Mouse (Mus musculus) monocyte, adult 2 months (primary cell): ENCODE measurements around the gene Kif4.

ENCODE experiments used
- DNase-seq, 2 experiments: peaks; one replicate each; pipeline ENCODE4 v3.0.0; 2022; ENCODE audit warnings: low spot score in 2 of 2, low read depth in 1 of 2

Gene Kif4

DNA sequence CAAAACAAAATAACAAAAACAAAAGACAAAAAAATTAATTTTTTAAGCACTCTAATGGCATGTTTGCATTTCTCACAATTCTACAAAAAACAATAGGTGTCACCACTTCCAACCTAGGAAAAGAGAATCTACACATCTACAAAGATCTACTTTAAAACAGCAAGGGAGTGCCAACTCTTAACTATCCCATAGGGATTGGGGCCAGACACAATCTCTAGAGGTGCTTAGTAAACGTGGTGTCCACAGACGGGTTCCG lies at the start of gene Kif4:
Kif4 (plus strand) TSS at position 192 of the 256 bp plus-strand sequence.
- no peak for DNase-seq

DNA sequence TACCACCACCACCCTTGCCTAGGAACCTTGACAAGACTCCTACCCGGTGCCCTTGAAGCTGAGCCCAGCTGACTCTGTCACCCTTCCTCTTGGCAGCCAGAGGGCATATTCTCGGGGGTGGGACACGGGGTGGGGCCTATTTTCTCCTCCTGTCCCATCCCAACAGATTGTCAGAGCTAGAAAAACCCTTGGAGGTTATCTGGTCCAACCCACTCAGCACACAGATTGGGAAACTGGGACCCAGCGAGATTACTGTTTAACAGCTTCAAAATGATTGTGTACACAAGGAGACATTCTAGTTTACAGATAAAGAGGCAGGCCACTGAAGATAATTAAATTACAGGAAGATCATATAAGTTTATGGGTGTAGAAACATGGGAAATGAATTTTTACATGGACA lies 30.7 kb upstream of the Kif4 start, which contains the start of gene P2ry4:
P2ry4 (minus strand) TSS at position 79 of the 400 bp plus-strand sequence.
- no peak for DNase-seq

DNA sequence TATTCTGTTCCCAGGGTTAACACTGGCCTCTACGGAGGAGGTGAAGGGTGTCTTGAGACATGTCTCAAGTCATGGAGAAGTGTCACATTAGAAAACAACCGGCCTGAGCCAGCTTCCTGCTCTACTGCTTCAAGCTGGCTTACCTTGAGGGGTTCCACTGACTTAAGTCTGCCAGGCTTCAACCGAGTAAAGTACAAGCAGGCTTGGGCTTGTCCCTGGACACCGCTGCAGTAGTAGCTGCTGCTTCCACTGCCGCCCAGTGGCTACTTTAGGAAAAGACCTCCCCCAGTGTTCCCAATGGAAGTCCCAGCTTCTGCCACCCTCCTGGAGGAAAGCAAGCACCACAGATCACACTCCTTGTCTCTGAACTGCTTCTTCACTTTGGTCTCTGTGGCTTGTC lies 28.1 kb upstream of the Kif4 start:
- no peak for DNase-seq

DNA sequence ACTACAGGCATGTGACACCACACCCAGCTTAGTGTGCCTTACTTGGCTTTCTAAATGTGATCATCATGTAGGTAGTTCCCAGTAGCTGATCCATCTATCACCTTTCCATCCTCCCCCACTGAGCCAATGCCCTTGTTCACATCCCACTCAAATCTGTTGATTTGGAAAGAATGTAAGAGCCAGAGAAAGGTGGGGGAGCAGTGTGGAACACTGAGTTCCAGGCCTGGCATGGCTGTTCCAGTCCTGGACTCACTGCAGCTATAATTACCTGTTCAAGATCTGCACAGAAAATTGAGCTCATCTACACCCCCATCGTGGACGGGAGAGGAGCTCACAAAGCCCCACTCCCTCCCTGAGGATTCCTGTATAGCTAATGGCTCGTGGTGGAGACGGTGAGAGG lies 25.8 kb upstream of the Kif4 start:
- DNase-seq: no peak

DNA sequence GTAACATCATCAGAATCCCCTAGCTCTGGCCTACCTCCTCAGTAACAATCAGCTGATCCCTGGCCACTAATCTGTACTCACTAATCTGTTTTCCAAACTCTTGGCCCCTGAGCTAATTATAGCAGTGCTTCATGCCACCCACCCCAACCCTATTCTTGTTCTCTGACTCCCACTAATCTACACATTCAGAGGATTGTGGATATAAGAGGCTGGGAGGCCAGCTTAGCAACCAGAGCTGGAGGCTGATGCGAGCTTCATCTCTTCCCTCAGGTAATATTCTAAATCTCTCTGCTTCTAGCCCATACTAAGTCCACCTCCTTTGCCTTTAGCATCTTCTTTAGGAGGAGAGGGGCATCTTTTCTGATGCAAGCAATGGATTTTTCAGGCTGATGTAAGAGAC lies 20.2 kb upstream of the Kif4 start, which contains the start of gene Arr3:
Arr3 (plus strand) TSS at position 184 of the 400 bp plus-strand sequence.
- DNase-seq: no peak

DNA sequence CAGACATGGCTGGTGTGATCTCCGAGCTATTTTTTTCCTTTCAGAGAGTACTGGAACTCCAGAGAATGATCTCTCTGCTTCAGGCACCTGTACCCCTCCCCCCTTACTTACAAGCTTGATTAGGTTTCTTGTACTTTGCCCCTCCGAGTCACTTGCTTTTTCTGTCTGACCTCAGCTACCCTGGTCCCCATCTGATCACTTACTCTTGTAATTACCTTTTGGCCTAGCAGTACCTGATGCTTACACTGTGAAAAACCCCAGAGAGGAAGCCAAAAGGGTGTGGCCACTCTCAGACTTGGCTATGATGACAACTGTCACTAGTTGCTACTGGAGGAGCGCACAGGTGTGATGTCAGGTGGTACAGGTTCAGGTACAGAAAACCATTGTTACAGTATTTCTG lies 7.0 kb upstream of the Kif4 start:
- no peak for DNase-seq

DNA sequence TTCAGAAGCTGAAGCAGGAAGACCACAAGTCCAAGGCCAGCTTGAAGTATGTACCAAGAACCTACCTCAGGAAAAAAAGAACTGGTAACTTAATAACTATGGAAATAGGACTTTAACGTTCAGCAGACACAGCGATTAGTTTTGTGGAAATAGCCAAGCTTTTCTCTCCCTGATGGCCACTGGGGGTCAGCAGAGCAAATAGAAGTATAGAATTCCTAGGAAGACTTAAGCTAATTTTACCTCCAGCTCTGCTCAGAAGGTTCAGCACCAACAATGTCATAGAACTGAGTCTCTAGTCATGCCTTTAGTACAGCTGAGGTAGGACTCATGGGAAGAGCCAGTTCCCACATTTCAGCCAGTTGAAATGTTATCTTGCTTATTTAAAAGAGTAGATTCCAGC lies 4.2 kb upstream of the Kif4 start:
- no peak for DNase-seq

DNA sequence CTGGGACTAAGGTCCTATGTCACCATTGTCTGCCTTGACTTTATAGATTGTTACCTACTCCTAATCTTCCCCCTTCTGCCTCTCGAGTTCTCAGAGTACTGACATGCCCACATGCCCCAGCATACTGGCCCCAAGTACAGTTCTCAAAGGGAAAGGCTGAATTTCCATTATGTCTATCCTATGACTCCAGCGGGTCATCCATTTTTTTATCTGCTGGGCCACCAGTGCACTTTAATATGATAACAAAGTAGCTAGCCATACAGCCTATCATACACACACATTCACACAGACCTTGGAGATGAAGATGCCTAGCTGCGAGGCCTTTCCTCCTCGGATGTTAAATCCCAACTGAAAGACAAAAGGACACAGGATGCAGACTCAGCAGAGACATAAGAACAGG lies 1.3 kb upstream of the Kif4 start:
- DNase-seq: no peak

DNA sequence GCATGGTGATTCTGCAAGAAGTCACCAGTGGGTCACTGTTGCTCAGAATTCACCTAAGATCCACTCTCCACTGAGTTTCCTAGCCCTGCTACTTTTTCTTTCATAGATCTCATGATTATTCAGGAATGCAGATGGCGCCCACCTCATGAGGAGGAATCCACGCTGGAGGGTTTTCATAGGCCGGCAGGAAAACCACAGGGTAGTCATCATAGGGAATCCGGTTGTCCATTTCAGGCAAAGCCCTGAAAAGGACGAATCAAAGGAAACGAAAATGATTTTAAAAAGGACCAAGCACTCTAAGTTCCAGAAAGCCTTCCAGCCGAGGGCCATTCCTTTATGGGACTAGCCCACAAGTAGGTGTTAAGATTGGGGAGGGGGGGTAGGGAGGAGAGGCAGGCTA lies 391 bp upstream of the Kif4 start:
- DNase-seq: no peak

DNA sequence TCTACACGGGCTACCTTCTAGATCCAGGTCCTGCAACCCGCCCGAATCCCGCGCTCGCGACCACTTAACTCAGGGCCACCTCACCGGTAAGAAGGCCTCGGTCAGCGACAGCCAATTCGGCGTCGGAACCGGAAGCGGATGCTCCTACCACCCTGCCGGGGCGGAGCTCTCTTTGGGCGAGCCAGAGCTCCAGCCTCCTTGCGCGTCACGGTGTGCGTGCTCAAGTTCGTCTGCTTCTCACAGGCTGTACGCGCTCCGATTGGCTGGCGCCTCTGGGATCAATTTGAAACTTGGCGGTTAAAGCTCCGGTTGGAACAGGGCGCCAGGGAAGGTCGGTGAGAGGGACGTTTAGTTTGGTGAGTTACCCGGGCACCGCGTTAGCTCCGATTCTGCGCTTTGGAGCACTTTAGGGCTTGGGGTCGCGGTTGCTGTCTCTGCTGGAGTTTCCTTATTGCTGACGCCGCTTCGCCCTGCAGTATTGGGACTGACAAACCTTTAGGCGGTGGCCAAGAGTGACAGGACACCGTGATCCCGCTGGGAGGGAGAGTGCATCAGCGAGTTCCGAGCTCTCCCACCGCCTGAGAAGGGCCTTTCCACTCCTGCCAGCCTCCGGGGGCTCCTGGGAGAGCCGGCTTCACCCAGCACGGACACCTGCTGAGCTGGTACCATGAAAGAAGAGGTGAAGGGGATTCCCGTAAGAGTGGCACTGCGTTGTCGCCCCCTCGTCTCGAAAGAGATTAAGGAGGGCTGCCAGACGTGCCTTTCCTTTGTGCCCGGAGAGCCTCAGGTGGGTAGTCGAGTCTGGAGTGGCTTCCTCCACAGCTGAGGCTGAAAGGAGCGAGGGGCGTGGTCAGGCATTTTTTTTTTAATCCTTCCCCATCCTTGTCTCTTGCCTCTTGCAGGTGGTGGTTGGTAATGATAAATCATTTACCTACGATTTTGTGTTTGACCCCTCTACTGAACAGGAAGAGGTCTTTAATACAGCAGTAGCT lies 561 bp downstream of the Kif4 start, which contains the start of gene Pdzd11:
Pdzd11 (minus strand) TSS at position 767 of the 992 bp plus-strand sequence.
- peak; percentile 70 to 73 for DNase-seq

DNA sequence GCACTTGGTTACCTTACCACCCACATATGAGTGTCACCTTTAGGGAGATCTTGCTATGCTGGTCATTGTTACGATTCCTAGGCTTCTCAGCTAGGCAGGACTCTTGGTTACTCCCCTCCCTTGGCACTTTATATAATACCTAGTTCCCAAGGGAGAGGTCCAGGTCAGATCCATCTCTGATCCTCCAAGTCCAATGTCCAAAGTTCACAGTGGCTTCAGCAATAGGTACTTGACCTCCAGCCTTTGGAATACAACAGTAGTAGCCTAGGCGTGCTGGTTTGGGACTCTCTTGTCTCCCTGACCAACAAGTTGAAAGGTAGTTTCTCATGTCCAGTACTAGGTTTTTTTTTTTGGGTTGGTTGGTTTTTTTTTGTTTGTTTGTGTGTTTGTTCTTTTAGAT lies 3.5 kb downstream of the Kif4 start:
- DNase-seq: no peak

DNA sequence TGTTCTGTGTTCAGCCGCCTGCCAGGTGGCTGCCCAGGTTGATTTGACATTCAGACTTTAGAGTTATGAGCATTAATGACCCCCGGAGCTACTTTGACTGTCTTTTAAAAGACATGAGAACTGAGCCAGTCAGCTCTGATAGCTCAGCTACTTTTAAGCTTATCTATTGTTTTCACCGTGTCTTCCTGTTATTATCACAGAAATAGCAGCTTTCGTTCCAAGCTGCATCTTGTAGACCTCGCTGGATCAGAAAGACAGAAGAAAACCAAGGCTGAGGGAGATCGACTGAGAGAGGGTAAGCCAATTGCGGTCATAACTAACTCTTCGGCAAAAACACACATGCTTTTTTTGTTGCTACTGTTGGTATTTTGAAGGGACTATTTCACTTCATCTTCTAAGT lies 12.9 kb downstream of the Kif4 start:
- DNase-seq: no peak

DNA sequence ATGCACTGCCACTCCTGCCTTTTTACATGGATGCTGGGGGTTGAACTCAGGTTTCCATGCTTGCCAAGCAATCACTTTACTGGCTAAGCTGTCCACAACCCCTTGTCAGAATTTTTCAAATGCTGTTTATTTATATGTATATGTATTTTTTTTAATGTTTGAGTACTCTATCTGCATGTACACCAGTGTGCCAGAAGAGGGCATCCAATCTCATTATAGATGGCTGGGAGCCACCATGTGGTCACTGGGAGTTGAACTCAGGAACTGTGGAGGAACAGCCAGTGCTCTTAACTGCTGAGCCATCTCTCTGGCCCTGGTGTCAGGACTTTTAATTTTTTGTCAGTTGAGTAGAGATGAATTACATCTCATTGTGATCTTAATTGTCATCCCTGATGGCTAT lies 27.3 kb downstream of the Kif4 start:
- no peak for DNase-seq

DNA sequence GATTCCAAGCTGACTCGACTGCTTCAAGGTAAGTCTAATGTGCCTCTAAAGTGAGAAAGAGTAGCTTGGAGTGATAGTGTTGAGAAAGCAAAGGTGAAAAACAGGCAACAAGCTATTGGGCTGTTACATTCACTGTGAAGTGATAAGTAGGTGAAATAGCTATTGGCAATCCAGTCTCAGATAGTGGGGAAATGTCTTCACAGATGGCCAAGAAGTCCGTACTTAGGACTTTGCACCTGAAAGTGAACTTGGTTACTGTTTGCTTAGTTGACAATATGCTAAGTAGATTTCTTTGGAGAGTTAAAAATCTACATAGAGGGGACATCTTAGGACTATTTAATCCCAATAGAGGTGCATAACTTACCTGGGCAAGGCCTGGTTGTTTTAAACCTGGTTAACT lies 39.3 kb downstream of the Kif4 start:
- no peak for DNase-seq

DNA sequence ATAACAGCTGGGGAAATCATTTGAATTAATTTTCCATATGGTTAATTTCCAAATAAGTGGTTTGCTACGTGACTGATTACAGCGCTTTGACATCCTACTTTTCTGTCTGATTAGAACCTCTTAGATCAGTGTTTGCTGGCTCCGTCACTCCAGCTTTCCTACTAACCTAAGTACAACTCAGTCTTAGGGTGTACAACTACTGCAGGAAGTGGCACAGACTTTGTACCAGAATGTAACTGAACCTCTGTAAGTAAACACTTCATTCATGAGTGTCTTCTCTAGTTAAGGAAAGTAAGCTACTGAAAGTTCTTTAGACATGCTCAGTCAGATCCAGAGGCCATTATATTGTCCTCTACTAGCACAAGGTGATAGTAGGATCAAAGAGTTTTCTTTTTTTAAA lies 52.7 kb downstream of the Kif4 start:
- no peak for DNase-seq

DNA sequence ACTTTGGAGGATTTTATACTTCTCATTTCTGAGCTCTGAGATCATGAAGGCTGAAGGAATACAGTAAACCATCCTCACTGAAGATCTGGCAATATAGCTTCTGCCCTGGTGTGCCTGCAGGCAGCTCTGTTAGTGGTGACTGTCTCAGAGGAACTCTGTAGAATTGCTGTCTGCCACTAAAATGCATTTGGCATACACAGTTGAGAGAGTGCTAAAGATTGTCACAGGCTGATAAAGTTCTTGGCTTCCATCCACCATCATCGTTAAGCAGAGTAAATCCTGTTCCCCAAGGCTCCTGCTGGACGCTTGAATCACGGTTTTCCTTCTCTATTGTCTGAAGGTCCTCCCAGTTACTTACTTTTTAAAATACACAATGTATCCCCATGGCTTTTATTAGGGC lies 61.0 kb downstream of the Kif4 start:
- no peak for DNase-seq

DNA sequence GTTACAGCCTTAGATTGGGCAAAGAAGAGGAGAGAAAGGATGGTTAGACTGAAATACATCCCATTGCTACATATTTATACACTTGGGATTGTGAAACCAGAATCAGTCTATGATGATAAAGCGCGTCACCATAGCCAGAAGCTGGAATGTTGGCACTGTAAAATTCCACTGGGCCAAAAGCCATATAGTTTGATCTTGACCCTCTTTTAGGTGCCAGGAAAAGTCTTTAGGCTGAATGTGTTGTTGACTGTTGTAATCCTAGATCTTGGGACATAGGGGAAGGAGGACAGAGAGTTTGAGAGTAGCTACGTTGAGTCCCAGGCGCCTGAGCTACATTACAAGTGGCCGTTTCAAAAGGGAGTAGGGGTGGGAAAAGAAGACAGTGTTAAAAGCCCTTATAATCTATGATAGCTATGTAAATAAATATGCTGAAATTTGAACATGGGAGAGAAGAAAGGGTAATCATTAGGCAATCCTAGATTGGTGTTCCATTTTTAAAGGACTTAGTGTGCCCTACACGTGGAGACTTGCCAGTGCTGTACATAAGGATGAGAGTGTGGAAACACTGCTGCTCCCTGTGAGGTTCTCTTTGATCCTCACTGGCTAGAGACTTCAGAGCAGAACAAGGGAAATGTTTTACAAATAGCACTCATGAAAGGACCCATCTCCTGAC lies 62.0 kb downstream of the Kif4 start:
- no peak for DNase-seq

DNA sequence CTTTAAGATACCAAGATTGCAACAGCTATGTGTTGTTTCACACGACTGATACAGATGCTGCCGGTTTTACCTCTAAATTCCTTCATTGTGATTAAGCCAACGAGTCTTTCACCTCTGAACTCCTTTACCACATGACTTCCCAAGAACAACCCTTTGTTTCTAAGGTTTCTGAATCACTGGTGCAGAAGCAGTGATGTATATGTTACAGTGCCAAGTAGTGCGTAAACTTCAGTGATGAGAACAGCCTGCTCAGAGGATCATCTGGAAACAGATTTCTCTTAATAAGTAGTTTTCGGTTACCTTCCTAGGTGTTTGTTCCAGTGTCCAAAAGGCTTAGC lies 62.5 kb downstream of the Kif4 start:
- no peak for DNase-seq

DNA sequence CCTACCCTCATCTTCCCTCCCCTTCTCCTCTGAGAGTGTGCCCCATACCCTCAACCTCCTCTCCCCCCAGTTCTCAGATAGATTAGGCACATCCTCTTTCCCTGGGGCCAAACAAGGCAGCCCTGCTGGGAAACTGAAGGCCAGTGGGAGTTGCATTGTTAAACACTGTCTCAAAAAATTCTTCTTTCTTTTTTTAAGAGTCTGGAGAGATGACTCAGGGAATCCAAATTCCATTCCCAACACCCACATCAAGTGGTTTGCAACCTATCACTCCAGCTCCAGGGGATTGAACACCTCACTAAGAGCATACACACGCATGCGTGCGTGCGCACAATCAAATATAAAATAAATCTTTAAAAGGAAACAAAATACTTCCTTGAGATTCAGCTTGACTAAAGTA lies 71.2 kb downstream of the Kif4 start:
- DNase-seq: no peak

DNA sequence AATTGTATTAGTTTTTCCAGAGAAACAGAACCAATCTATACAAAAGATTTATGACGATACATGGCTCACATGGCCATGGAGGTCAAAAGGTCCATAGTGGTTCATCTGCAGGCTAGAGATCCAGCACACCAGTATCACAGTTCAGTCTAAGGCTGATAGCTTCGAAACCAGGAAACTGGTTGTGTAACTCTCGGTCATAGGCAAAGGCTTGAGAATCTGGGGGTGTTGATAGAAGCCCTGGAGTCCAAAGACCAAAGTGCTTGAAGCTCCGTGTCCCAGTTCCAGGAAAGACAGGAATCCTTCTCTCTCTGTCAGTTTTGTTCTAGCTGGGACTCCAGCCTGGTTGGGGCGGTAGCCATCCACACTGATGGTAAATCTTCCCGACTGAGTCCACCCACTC lies 82.5 kb downstream of the Kif4 start:
- no peak for DNase-seq

DNA sequence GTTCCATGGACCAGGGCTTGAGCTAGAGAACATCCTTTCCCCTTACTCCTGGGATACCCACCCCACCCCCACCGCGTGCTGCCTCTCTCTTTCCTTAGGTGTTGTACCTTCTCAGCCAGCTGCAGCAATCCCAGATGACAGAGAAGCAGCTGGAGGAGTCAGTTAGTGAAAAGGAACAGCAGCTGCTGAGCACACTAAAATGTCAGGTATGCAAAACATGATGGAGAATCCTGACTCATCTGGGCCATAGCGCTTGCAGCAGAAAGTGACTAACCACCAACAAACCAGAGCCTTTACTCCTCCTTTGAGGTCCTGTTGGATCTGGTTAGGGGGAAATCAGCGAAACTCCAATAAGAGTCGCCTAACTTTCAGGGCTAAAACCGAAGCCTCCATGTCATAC lies 90.6 kb downstream of the Kif4 start:
- no peak for DNase-seq

DNA sequence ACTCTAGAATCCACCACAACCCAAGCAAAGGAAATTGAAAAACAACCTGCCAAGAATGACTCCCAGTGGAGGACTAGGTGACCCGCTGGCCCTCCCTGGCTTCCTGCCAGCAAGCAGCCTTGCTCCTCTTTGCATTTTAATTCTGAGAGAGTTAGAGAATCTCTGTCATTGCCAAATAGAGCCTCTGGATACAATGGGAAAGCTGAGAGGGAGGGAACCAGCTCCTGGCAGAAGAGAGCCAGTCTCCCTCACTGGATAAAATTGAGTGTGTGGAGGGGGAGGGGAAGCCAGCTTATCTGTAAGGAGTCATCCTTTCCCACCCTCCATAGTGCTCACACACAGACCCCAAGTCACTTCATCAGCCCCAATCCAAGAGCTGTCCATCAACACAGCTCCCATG lies 103.4 kb downstream of the Kif4 start:
- no peak for DNase-seq
